Mouse (Mus musculus) neural tube, embryonic 10.5 days (tissue): ENCODE data around the gene Pls1.

Experiments used
- DNase-seq: peaks from one replicate; pipeline ENCODE4 v3.0.0-alpha.2; 2017; ENCODE audit warnings: low spot score; ENCODE audit errors: extremely low spot score

Gene Pls1

DNA sequence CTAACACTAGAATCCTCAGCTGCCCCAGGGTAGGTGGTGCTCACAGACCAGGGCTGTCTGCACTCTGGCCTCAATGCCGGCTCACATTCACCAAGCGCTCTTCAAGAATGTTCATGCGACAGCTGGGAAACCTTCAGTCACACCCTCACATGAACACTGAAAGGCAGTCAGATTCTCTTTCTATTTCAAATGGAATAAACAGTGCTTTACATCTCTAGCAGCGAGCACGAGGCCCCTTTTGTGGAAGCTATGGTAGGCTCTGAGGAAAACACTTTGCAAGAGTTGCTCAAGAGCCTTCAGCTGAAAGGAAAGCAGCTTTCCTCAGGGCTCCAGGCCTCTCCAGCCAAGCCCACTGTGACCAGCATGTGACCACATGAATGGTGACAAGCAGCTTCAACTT lies 139.7 kb downstream of the Pls1 start:
- DNase-seq: no peak

- no peak for DNase-seq
These were observed 141.0 kb downstream of the Pls1 start for GRCm38 (mm10) chr9:95704078-95704477.
